Mouse (Mus musculus) liver, embryonic 11.5 days (tissue): Measurements from ENCODE around the gene B4galnt4. TPM values are rescaled to one million over a fixed set of nuclear protein-coding genes. Genes with fewer than 3 reads are reported as not detected.
A peak's percentile ranks its signal among the peaks of the same experiment; 100 is the strongest.
"Not testable (repeated sequence)": the region's sequence is repeated elsewhere in the genome, so short reads cannot be mapped to it uniquely, and the experiment has no call there.

Experiments
- ATAC-seq: fragments of 200-750 bp; cut with Nextera tagmentation; replicated peaks from 2 replicates; pipeline ENCODE4 v1.8.0; 2017; ENCODE audit warnings: moderate number of reproducible peaks, mild to moderate bottlenecking, moderate TSS enrichment, moderate library complexity; ENCODE audit not compliant: low FRiP score
- DNase-seq: peaks from one replicate; pipeline ENCODE4 v3.0.0-alpha.2; 2017; ENCODE audit warnings: low spot score
- H3K27ac ChIP-seq: fragments of 300-500 bp; sonication (generic); 2 replicates; pipeline ENCODE4 v1.5.1; 2014; ENCODE audit warnings: mild to moderate bottlenecking, low read depth, low read length, control low read depth
- H3K27me3 ChIP-seq: fragments of 300-500 bp; sonication (generic); replicated peaks from 2 replicates; pipeline ENCODE4 v1.6.1; 2014; ENCODE audit warnings: low read length, mixed read lengths; ENCODE audit not compliant: control insufficient read depth, insufficient read depth
- H3K36me3 ChIP-seq: fragments of 300-500 bp; sonication (generic); 2 replicates; pipeline ENCODE4 v1.6.1; 2014; ENCODE audit warnings: mild to moderate bottlenecking, low read length, moderate library complexity, mixed read lengths; ENCODE audit not compliant: control insufficient read depth, insufficient read depth
- H3K4me1 ChIP-seq: fragments of 300-500 bp; sonication (generic); replicated peaks from 2 replicates; pipeline ENCODE4 v1.6.1; 2014; ENCODE audit warnings: low read length, mixed read lengths; ENCODE audit not compliant: control insufficient read depth, insufficient read depth
- H3K4me2 ChIP-seq: fragments of 300-500 bp; sonication (generic); 2 replicates; pipeline ENCODE4 v1.6.1; 2014; ENCODE audit warnings: mild to moderate bottlenecking, control low read depth, moderate library complexity
- H3K4me3 ChIP-seq: fragments of 300-500 bp; sonication (generic); 2 replicates; pipeline ENCODE4 v1.5.1; 2014; ENCODE audit warnings: low read depth, low read length, control low read depth
- H3K9ac ChIP-seq: fragments of 300-500 bp; sonication (generic); 2 replicates; pipeline ENCODE4 v1.6.1; 2014; ENCODE audit warnings: low read depth, low read length, control low read depth
- H3K9me3 ChIP-seq: fragments of 300-500 bp; sonication (generic); 2 replicates; pipeline ENCODE4 v1.6.1; 2016; ENCODE audit warnings: low read length, inconsistent platforms, mixed read lengths; ENCODE audit not compliant: control insufficient read depth
- WGBS: fragments of 180-500 bp; shearing (Covaris S2); extraction: QIAGEN DNeasy Blood & Tissue Kit; methylation state at CpG from one replicate; pipeline ENCODE4 v1.1.7; 2014; 5-methylcytosine and 5-hydroxymethylcytosine counted together
- polyA plus RNA-seq: library from polyadenylated mRNA; unstranded; fragments of >200 nt; fragmentation: Nextera tagmentation; extraction: Ambion mirVana; gene quantifications from 2 replicates; pipeline ENCODE4 v1.2.1, GENCODE M21; 2014

B4galnt4 gene
- 3.4 and 4.7 TPM in 2 replicates for polyA plus RNA-seq

GRCm38 (mm10) chr7:141060426-141061242, at the start of gene B4galnt4:
Gene B4galnt4, plus strand, starts transcription at chr7:141061104.
- H3K4me3 ChIP-seq: peak within 1 kb of the TSS; percentile 56
- peak; percentile 60 for ATAC-seq
- peaks cover 49% of the 10 kb centered on the region for H3K27me3 ChIP-seq
- peaks cover 25% of the 10 kb centered on the region for H3K4me1 ChIP-seq
- H3K4me2 ChIP-seq: peak within 1 kb of the TSS; percentile 79
- no peak within 1 kb of the TSS for H3K27ac ChIP-seq
- no peak for DNase-seq
- H3K9me3 ChIP-seq: no peaks in the 10 kb centered on the region
- H3K36me3 ChIP-seq: 0 out of 2 replicates have a peak, but pooled peaks cover 2% of the 10 kb centered on the region
- WGBS: 1% methylated on average over 68 of the region's 72 CpGs
- H3K9ac ChIP-seq: peak within 1 kb of the TSS; percentile 58

- H3K36me3 ChIP-seq: no peaks in the 10 kb centered on the region
- no peak overlapping the region; the same call in 1 of the 2 replicates for H3K9ac ChIP-seq
- peak overlapping the region; percentile 8 for H3K4me2 ChIP-seq
- H3K9me3 ChIP-seq: no peaks in the 10 kb centered on the region
- H3K4me3 ChIP-seq: no peak overlapping the region
- ATAC-seq: peak; percentile 59
- WGBS: 71% methylated on average over 7 of the region's 7 CpGs
- H3K27me3 ChIP-seq: no peaks in the 10 kb centered on the region
- no peak for DNase-seq
- 0 out of 2 replicates have a peak overlapping the region, but pooled peaks have one; percentile 26 for H3K27ac ChIP-seq
- peaks cover 29% of the 10 kb centered on the region for H3K4me1 ChIP-seq
Measured at GRCm38 (mm10) chr7:141011238-141011770, 49.6 kb upstream of the B4galnt4 start.

- H3K4me2 ChIP-seq: no peak overlapping the region
- no peak for DNase-seq
- no peak for ATAC-seq
- H3K27ac ChIP-seq: no peak overlapping the region
- H3K4me3 ChIP-seq: no peak overlapping the region
- WGBS: 76% methylated on average over 10 of the region's 10 CpGs
- H3K27me3 ChIP-seq: no peaks in the 10 kb centered on the region
- H3K4me1 ChIP-seq: peaks cover under 1% of the 10 kb centered on the region; the same call in 1 of the 2 replicates
- H3K36me3 ChIP-seq: no peaks in the 10 kb centered on the region
- H3K9ac ChIP-seq: no peak overlapping the region
- no peaks in the 10 kb centered on the region for H3K9me3 ChIP-seq
Measured at GRCm38 (mm10) chr7:141016707-141017697, 43.9 kb upstream of the B4galnt4 start.

DNA sequence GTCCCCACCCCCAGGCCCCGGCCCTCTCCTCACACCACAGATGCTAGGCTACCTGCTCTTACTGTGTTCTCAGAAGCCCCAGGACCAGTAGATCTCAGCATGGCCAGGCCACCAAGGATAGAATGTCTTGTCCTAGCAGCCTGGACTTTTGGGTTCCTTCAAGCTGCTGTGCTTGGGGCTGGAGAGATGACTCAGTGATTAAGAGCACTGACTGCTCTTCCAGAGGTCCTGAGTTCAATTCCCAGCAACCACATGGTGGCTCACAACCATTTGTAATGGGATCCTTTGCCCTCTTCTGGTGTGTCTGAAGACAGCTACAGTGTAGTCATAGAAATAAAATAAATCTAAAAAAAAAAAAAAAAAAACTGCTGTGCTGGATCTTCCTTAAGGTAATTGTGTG, 43.1 kb upstream of the B4galnt4 start, which contains the start of gene Ifitm6:
TSS of gene Ifitm6 (minus strand) at position 101 of the 400 bp plus-strand sequence.
- not testable (repeated sequence) for H3K9ac ChIP-seq, DNase-seq, H3K27ac ChIP-seq, H3K9me3 ChIP-seq, H3K36me3 ChIP-seq, H3K4me1 ChIP-seq, H3K4me2 ChIP-seq, H3K4me3 ChIP-seq, ATAC-seq, H3K27me3 ChIP-seq
- 95% methylated on average over 1 of the region's 1 CpGs for WGBS

GRCm38 (mm10) chr7:141019028-141019427, 41.9 kb upstream of the B4galnt4 start:
- no peak overlapping the region for H3K4me2 ChIP-seq
- no peaks in the 10 kb centered on the region for H3K36me3 ChIP-seq
- H3K9me3 ChIP-seq: no peaks in the 10 kb centered on the region
- no peaks in the 10 kb centered on the region for H3K4me1 ChIP-seq
- no peaks in the 10 kb centered on the region for H3K27me3 ChIP-seq
- DNase-seq: no peak
- no peak overlapping the region for H3K4me3 ChIP-seq
- ATAC-seq: no peak
- no peak overlapping the region for H3K27ac ChIP-seq
- H3K9ac ChIP-seq: no peak overlapping the region
- WGBS: 84% methylated on average over 5 of the region's 5 CpGs

DNA sequence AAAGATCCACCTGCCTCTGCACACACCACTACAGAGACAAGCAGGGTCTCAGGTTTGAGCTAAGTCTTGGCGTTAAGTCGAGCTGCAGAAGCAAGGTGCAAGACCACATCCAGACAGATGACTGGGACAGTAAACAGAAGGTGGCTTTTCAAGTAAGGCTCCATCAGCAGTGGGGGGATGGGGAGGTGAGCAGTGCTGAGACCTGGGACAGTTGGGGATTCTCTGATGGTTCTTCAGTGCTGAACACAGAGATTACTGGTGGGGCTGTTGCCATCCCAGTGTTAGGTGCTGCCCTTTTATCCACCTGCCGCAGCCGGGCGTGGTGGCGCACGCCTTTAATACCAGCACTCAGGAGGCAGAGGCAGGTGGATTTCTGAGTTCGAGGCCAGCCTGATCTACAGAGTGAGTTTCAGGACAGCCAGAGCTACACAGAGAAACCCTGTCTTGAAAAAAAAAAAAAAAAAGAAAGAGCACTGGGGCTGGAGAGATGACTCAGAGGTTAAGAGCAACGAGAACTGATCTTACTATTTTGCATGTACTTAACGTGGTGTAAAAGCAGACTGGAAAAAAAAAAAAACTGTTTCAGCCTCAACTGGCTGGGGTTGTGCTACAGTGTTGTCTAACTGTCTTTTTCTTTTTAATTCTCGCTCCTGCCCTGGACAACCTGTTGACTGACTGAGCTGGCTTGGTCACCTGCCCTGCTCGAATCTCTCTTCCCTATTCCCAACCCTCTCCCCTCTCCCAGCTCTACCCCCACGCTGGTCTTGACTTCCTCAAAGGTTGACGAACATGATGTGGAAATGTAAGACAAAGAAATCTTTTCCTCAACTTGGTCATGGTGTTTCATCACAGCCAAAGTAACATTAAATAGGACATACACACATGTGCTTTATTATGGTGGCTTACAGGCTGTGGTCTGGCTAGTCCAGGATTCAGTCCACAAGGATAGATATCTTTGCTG, 39.1 kb upstream of the B4galnt4 start:
- DNase-seq (no peak), ATAC-seq (no peak)
- H3K27ac ChIP-seq: no peak overlapping the region
- H3K4me1 ChIP-seq: peaks cover 6% of the 10 kb centered on the region; the same call in 1 of the 2 replicates
- no peaks in the 10 kb centered on the region for H3K9me3 ChIP-seq
- H3K4me3 ChIP-seq: no peak overlapping the region
- no peak overlapping the region for H3K4me2 ChIP-seq
- WGBS: 67% methylated on average over 14 of the region's 14 CpGs
- no peaks in the 10 kb centered on the region for H3K27me3 ChIP-seq
- H3K9ac ChIP-seq: no peak overlapping the region
- H3K36me3 ChIP-seq: no peaks in the 10 kb centered on the region

DNA sequence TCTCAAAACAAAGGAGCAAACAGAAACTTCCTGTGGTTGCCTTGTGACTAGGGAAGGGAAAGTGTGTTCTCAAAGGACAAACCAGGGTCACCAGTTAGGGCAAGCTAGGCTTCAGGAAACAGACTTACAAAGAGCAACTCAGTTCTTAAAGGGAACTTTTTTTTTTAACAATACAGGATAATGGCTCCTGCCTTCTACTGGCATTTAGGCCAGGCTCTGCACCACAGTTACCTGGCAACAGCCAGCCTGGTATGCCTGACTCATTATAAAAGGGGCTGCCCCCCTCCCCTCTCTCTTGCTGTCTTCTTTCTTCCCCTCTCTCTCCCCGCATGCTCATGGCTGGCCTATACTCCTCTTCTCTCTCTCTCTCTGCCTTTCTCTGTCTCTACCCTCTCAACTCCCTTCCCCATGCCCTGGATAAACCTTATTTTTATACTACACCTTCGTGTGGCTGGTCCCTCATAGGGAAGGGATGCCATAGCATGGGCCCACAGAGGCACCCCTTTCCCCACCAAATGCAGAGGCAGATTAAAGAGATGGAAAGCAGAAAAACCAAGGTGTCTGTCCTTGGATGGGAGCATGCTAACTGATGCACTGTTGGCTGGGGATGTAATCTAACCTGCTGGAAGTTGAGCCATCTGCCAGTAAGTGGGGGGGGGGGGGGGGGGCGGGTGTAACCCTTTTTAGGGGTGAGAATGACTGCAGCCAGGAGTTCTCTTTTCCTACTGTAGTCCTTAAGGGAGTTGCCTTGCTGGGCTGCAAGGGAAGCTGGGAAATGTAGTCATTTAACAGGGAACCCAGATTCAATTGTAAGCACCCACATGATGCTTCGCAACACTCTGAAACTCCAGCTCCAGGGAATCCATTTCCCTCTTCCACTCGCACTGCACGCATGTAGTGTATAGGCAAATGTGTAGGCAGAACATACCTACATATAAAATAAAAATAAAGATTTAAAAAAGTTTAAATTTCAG, 35.8 kb upstream of the B4galnt4 start:
- H3K4me3 ChIP-seq: no peak overlapping the region
- peaks cover 8% of the 10 kb centered on the region; the same call in 1 of the 2 replicates for H3K4me1 ChIP-seq
- H3K36me3 ChIP-seq: no peaks in the 10 kb centered on the region
- DNase-seq: no peak
- no peaks in the 10 kb centered on the region for H3K9me3 ChIP-seq
- H3K27ac ChIP-seq: no peak overlapping the region
- no peak for ATAC-seq
- no peak overlapping the region for H3K9ac ChIP-seq
- WGBS: 53% methylated on average over 6 of the region's 6 CpGs
- no peak overlapping the region for H3K4me2 ChIP-seq
- H3K27me3 ChIP-seq: no peaks in the 10 kb centered on the region
